Mouse (Mus musculus): ENCODE results near the gene Tia1. TPM values are rescaled to one million over a fixed set of nuclear protein-coding genes. Genes with fewer than 3 reads are reported as not detected.

Tia1 gene
- total and polyA plus RNA-seq, 2 experiments from 2014 or later: 148 to 190 TPM

GRCm38 (mm10) chr6:86439119-86439496 is 35.1 kb downstream of the Tia1 start:
- no peaks in the 10 kb centered on the region for H3K27me3 ChIP-seq (ENCODE audit: insufficient read depth, low read length)
- no peaks in the 10 kb centered on the region for H3K9me3 ChIP-seq (ENCODE audit: low read length)
- DNase-seq (ENCODE audit: low spot score) (no peak), ATAC-seq (no peak)
- H3K9ac ChIP-seq (replicated peaks; ENCODE audit: low read length): peak overlapping the region; percentile 79
- WGBS: 4% methylated on average over 13 of the region's 13 CpGs
- H3K4me1 ChIP-seq (ENCODE audit: insufficient read depth, low read length): peaks cover 7% of the 10 kb centered on the region; the same call in 1 of the 2 replicates
- H3K4me2 ChIP-seq (ENCODE audit: low read depth, low read length): peak overlapping the region; percentile 88
- H3K4me3 ChIP-seq (ENCODE audit: low read length): peak overlapping the region; percentile 74
- no peak for TF ChIP-seq CTCF (IDR thresholded peaks at IDR 0.05; ENCODE audit: low read depth)
- peak overlapping the region; percentile 90 for H3K27ac ChIP-seq
- H3K36me3 ChIP-seq (ENCODE audit: insufficient read depth, low read length): peaks cover 22% of the 10 kb centered on the region

- 91% methylated on average over 1 of the region's 1 CpGs for WGBS
- ATAC-seq (no peak), DNase-seq (ENCODE audit: low spot score) (no peak)
- H3K4me3 ChIP-seq (ENCODE audit: low read length): peak overlapping the region; percentile 74
- peak overlapping the region; percentile 79 for H3K9ac ChIP-seq (replicated peaks; ENCODE audit: low read length)
- no peaks in the 10 kb centered on the region for H3K9me3 ChIP-seq (ENCODE audit: low read length)
- H3K27ac ChIP-seq: peak overlapping the region; percentile 90
- H3K27me3 ChIP-seq (ENCODE audit: insufficient read depth, low read length): no peaks in the 10 kb centered on the region
- H3K4me2 ChIP-seq (ENCODE audit: low read depth, low read length): peak overlapping the region; percentile 88
- no peak for TF ChIP-seq CTCF (IDR thresholded peaks at IDR 0.05; ENCODE audit: low read depth)
- peaks cover 7% of the 10 kb centered on the region; the same call in 1 of the 2 replicates for H3K4me1 ChIP-seq (ENCODE audit: insufficient read depth, low read length)
- H3K36me3 ChIP-seq (ENCODE audit: insufficient read depth, low read length): peaks cover 26% of the 10 kb centered on the region
Observed at GRCm38 (mm10) chr6:86439531-86439930, 35.5 kb downstream of the Tia1 start.

DNA sequence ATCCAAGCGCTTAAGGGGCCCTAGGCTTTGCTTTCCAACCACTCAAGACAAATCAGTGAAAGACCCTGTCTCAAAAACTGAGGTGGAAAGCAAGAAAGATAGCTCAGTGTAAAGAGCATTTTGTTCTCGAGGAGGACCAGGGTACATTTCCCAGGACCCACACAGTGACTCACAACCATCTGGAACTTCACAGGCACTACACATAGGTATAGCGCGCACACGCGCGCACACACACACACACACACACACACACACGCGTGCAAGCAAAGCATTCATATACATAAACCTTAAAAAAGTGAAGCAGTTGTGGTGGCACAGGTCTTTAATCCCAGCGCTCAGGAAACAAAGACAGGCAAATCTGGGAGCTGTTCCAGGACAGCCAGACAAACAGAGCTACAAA is 37.6 kb downstream of the Tia1 start:
- ATAC-seq (no peak), DNase-seq (ENCODE audit: low spot score) (no peak)
- Histone ChIP-seq H3K36me3 (ENCODE audit: insufficient read depth, low read length) (peaks cover 23% of the 10 kb centered on the region), H3K27me3 (ENCODE audit: insufficient read depth, low read length) (no peaks in the 10 kb centered on the region), H3K27ac (no peak overlapping the region), H3K9ac (replicated peaks; ENCODE audit: low read length) (no peak overlapping the region), H3K9me3 (ENCODE audit: low read length) (no peaks in the 10 kb centered on the region), H3K4me3 (ENCODE audit: low read length) (no peak overlapping the region), H3K4me2 (ENCODE audit: low read depth, low read length) (no peak overlapping the region), H3K4me1 (ENCODE audit: insufficient read depth, low read length) (peaks cover 7% of the 10 kb centered on the region; the same call in 1 of the 2 replicates)
- 89% methylated on average over 10 of the region's 10 CpGs for WGBS
- no peak for TF ChIP-seq CTCF (IDR thresholded peaks at IDR 0.05; ENCODE audit: low read depth)

DNA sequence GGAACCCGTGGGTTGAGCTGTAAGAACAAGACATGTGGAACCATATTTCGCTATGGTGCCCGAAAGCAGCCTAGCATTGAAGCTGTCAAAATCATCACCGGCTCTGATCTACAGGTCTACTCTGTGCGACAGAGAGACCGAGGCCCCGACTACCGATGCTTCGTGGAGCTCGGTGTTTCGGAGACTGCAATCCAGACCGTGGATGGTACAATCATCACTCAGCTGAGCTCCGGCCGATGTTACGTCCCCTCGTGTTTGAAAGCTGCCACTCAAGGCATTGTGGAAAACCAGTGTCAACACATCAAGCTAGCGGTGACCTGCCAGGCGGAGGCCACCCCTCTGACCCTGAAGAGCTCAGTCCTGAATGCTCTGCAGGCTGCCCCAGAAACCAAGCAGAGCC is 41.5 kb downstream of the Tia1 start:
- Histone ChIP-seq H3K27me3 (ENCODE audit: insufficient read depth, low read length) (no peaks in the 10 kb centered on the region), H3K9me3 (ENCODE audit: low read length) (no peaks in the 10 kb centered on the region), H3K36me3 (ENCODE audit: insufficient read depth, low read length) (peaks cover 43% of the 10 kb centered on the region), H3K4me1 (ENCODE audit: insufficient read depth, low read length) (no peaks in the 10 kb centered on the region), H3K9ac (replicated peaks; ENCODE audit: low read length) (no peak overlapping the region), H3K27ac (no peak overlapping the region), H3K4me3 (ENCODE audit: low read length) (no peak overlapping the region), H3K4me2 (ENCODE audit: low read depth, low read length) (no peak overlapping the region)
- no peak for DNase-seq (ENCODE audit: low spot score)
- TF ChIP-seq CTCF (IDR thresholded peaks at IDR 0.05; ENCODE audit: low read depth): no peak
- 91% methylated on average over 18 of the region's 18 CpGs for WGBS
- no peak for ATAC-seq

GRCm38 (mm10) chr6:86446927-86447568 is 43.0 kb downstream of the Tia1 start:
- Histone ChIP-seq H3K9ac (replicated peaks; ENCODE audit: low read length) (no peak overlapping the region), H3K36me3 (ENCODE audit: insufficient read depth, low read length) (peaks cover 48% of the 10 kb centered on the region), H3K4me1 (ENCODE audit: insufficient read depth, low read length) (no peaks in the 10 kb centered on the region), H3K27ac (no peak overlapping the region), H3K27me3 (ENCODE audit: insufficient read depth, low read length) (no peaks in the 10 kb centered on the region), H3K4me2 (ENCODE audit: low read depth, low read length) (no peak overlapping the region), H3K9me3 (ENCODE audit: low read length) (no peaks in the 10 kb centered on the region), H3K4me3 (ENCODE audit: low read length) (no peak overlapping the region)
- TF ChIP-seq CTCF (IDR thresholded peaks at IDR 0.05; ENCODE audit: low read depth): no peak
- DNase-seq (ENCODE audit: low spot score): no peak
- 94% methylated on average over 1 of the region's 1 CpGs for WGBS
- ATAC-seq: no peak

DNA sequence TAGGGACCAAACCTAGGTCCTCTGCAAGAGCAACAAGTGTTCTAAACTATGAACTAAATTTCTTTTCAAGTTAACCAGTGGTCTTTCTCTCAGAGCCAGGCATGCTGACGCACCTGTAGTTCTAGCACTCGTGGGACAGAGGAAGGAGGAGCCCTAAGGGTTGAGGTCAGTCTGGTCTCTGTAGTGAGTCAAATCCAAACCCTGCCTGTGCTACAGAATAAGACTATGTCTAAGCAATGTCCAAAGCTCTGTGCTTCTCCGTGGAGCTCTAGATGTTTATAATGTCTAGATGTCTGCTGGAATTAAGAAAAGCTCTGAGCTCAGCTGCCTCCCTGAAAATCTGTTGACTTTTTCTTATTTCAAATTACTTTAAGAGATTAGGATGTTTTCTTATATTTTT is 52.7 kb downstream of the Tia1 start:
- ATAC-seq (no peak), DNase-seq (ENCODE audit: low spot score) (no peak)
- WGBS: 91% methylated on average over 3 of the region's 3 CpGs
- no peaks in the 10 kb centered on the region for H3K9me3 ChIP-seq (ENCODE audit: low read length)
- peaks cover 34% of the 10 kb centered on the region for H3K36me3 ChIP-seq (ENCODE audit: insufficient read depth, low read length)
- H3K27me3 ChIP-seq (ENCODE audit: insufficient read depth, low read length): no peaks in the 10 kb centered on the region
- H3K9ac ChIP-seq (replicated peaks; ENCODE audit: low read length): no peak overlapping the region
- H3K4me1 ChIP-seq (ENCODE audit: insufficient read depth, low read length): no peaks in the 10 kb centered on the region
- no peak overlapping the region for H3K4me3 ChIP-seq (ENCODE audit: low read length)
- no peak overlapping the region for H3K4me2 ChIP-seq (ENCODE audit: low read depth, low read length)
- H3K27ac ChIP-seq: no peak overlapping the region
- TF ChIP-seq CTCF (IDR thresholded peaks at IDR 0.05; ENCODE audit: low read depth): no peak

DNA sequence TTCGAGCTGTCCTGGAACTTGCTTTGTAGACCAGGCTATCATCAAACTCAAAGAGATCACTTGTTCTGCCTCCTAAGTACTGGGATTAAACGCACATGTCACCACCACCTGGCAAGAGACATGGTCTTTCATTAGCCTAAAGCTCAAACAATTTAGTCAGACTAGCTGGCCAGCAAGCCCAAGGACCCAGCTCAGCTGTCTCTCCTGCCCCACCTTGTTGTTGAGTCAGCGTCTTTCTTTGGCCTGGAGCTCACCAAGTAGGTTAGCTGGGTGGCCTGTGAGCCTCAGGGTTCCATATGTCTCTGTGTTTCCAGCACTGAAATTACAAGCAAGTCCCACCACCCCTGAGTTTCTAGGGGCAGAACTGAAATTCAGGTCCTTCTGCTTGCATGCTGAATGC is 59.1 kb downstream of the Tia1 start:
- H3K4me1 ChIP-seq (ENCODE audit: insufficient read depth, low read length): no peaks in the 10 kb centered on the region
- H3K36me3 ChIP-seq (ENCODE audit: insufficient read depth, low read length): peaks cover 22% of the 10 kb centered on the region
- ATAC-seq (no peak), DNase-seq (ENCODE audit: low spot score) (no peak)
- H3K9me3 ChIP-seq (ENCODE audit: low read length): no peaks in the 10 kb centered on the region
- H3K27me3 ChIP-seq (ENCODE audit: insufficient read depth, low read length): no peaks in the 10 kb centered on the region
- WGBS: 95% methylated on average over 3 of the region's 3 CpGs
- no peak overlapping the region for H3K4me3 ChIP-seq (ENCODE audit: low read length)
- no peak for TF ChIP-seq CTCF (IDR thresholded peaks at IDR 0.05; ENCODE audit: low read depth)
- H3K4me2 ChIP-seq (ENCODE audit: low read depth, low read length): no peak overlapping the region
- no peak overlapping the region for H3K9ac ChIP-seq (replicated peaks; ENCODE audit: low read length)
- no peak overlapping the region for H3K27ac ChIP-seq

Measured in hindbrain, postnatal 0 days (tissue).